Mouse (Mus musculus) left cerebral cortex, adult 11 months (tissue): ENCODE measurements at regions not wholly inside any gene's neighbourhood (a gene's known extent, or its start where the extent isn't known, plus 50 kb on each side); places are given as distances from the start of the nearest gene placed in this dataset.

Experiments
- DNase-seq: peaks from one replicate; pipeline ENCODE4 v3.0.0; 2022; ENCODE audit warnings: low spot score

DNA sequence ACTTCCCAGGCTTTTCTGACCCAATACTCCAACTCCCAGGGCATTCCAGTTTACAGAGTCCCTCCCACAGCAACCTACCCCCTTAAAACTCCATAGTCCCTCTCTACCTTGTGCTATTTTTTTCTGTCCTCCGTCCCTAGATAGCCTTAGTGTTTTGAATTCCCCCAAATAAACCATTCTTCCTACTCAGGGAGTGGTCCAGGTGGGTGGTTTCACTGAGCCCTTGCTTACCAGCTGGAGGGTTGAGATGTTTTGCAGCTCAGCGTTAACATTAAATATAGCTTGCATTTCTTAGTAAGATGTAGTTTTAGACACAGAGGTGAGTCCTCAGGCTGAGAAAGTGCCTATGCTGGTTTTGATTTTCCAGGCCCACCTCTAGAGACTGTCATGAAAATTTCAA lies 313.0 kb downstream of the Bmper start:
- no peak for DNase-seq

DNA sequence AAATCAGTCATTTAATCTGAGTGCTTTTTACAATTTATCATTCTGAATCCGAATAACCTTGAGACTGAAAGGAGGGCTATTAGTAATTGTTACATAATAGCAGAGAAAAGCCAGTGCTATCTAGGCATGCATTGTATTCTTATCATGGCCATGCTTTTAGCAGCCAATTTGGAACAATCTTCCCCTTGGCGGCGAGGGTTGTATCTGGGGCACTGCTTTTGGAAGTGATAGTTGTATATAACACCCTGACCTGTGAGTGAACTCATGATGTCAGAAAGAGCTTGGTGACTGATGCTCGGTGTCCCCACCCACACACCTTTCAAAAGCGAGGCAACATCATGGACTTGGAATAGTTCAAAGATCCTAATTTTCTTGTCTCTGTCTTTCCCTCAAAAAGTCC lies 315.2 kb downstream of the Bmper start:
- DNase-seq, result no peak

DNA sequence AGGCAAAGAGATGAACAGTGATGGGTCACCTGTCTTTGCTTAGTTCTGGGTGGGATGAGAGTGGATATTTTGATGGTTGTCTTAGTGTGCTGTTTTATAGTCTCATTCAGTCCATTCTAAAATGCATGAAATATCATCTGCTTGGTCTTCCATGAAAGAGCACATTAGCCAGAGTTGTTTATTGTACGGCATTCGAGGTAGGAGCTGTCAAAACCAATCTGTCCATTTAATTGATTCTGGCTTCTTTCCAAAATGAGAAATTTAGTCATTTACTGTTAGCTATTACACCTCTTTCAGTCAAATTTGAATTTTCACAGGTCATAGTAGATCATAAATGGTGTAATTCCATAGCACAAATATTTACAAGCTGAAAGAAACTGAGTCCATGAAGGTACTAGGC lies 328.8 kb downstream of the Bmper start:
- no peak for DNase-seq

- no peak for DNase-seq
These were observed 330.9 kb downstream of the Bmper start for GRCm38 (mm10) chr9:23553766-23554165.

DNA sequence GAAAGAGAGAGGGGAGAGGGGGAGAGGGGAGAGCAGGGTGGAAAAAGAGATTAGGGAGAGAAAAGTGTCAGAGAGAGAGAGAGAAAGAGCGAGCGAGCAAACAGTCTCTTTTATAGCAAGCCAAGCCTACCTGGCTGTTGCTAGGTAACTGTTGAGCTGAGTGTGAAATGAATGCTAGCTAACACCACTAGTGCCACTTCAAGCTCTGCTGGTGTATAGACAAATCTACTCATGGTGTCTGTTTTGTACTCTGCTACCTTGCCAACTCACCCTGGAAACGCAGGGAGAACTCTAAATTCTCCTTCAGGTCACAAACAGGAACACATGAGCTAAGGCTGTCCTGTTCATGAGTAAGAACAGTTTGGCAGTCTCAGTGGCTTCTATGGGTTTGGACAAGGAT lies 334.7 kb downstream of the Bmper start:
- DNase-seq, result no peak

- DNase-seq, result no peak
These were observed 339.0 kb downstream of the Bmper start for GRCm38 (mm10) chr9:23561924-23562323.

DNA sequence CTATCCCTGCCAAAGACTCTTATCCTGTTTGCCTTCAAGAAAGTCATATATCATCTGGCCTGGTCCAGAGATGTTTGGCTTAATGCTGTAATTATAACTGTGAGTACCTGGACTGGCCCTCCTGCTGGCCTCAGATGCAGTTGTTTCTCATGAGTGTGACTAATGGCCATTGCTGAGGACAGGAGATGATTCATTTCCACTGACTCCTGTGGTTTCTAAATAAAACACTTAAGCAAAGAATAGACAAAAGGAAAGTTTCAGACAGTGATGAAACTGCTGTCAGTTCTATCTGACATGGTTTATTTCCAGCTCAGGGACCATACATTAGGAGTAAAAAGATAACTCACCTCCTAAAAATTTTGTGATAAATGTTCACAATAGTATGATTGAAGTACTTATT lies 344.2 kb downstream of the Bmper start:
- no peak for DNase-seq

DNA sequence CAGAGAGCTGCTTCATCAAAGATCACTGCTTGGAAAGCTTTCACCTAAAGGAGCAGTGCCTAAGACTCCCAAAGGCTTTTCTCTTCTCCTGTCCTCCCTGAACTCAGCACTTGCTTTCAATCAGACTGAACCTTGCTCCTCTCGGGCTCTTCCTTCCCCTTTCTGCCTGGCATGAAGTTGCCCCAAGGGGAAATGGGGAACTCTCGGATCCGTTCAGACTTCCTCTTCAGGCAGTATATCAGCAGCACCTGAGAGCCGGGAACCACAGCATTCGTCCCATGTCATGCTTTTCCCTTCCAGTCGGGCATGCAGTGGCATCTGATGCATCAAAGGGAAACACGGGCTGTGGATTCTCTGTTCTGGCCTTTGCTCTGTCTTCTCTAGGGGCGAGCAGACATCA lies 347.3 kb downstream of the Bmper start:
- DNase-seq, result no peak

DNA sequence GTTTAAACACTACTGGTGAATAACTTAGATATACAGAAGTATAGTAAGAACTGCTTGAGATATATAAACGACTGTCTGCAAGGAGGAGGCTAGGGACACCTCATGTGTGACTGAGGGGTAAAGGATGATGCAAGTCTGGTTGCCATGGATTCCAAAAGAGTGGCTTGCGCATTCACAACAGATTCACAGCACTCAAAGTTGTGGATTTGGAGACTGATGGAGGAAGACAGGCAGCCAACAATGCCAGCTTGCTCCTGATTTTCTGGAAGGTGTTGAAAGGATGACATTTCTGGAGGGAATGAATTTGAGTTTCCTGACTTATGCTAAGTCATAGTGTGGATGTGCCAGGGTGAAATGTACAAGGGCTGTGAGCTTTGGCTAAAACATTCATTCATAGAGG lies 353.4 kb downstream of the Bmper start:
- no peak for DNase-seq

GRCm38 (mm10) chr9:23580155-23580554 lies 357.3 kb downstream of the Bmper start:
- no peak for DNase-seq

- peak; percentile 82 for DNase-seq
These were observed 358.2 kb downstream of the Bmper start for GRCm38 (mm10) chr9:23581039-23581606.

DNA sequence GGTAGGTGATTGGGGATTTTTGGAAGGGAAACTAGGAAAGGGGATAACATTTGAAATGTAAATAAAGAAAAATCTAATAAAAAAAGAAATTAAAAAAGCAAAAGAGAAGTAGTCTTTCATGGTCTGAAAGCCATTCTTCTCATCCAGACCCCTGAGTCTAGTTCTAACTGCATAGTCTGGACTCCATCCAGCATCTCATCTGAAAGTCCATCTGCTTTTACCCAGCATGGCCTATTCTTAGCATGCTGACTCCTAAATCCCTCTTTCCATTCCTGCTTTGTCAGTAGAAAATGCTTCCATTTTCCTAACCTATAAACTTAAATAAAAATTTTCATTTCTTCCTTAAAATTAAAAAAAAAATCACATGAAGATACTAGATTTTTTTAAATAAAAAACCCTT lies 361.7 kb downstream of the Bmper start:
- no peak for DNase-seq

DNA sequence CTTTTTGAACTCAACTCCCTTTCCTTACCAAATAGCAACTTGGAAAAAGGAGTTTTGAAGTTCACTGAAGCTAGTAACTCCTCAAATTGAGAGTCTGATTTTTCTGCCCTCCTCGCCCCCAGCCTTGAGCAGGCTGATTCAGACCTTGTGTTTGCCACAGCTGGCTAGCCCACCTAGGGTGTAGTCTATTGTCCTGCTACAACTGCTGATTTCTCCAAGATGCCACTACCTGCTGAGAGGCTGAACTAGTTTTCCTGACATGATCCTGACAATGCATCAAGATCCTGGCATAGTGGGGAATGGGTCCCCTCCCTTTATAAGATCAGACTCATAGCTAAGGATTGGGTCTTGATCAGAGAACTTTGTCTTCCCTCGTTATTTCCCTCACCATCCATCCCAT lies 366.1 kb downstream of the Bmper start:
- no peak for DNase-seq

DNA sequence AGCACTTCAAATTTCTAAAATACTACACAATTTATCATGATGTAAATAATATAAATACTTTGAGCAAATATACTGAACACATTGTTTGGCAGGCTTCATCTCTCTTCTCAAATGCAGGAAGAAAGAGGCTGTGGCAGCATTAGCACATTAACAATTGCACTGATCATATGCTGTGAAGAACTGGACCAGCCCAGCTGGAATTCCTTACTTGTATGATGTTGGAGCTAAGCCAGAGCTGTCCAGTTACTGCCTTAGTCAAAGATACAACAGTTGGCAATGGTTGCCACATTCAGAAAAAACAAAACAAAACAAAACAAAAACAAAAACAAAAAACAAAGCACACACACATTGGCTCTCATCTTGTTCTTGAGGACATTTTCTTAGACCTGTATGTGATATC lies 369.0 kb downstream of the Bmper start:
- no peak for DNase-seq

DNA sequence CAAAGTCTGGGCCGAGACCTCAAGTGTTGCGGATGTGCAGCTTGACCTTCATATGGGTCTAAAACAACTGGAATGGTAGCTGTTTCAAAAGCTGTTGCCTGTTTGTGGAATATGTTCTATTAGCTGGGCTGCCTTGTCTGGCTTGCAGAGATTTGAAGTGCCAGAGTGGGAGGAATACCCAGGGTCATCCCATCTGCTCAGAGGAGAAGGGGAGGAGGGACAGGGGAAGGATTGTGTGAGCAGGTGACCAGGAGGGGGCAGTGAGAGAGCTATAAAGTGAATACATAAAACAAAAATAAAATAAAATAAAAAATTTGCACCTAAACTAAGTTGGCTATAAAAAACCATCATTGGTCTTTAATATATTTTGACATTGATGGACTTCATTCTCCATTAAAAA lies 377.7 kb downstream of the Bmper start:
- no peak for DNase-seq
